Mouse (Mus musculus) megakaryocyte, embryonic 14.5 days (primary cell): ENCODE measurements around the gene Syde2.

Experiments used
- FLI1 ChIP-seq: IDR thresholded peaks from 2 replicates; pipeline ENCODE4 v1.6.1; 2012; ENCODE audit warnings: low read length, inconsistent platforms, mixed read lengths
- GATA1 ChIP-seq: IDR thresholded peaks from 3 replicates; pipeline ENCODE4 v1.6.1; 2012; ENCODE audit warnings: mixed read lengths, low read length, inconsistent platforms, borderline replicate concordance

- no peak for TF ChIP-seq GATA1
- no peak for TF ChIP-seq FLI1
These were observed 70.6 kb downstream of the Syde2 start for GRCm38 (mm10) chr3:146058263-146058662.
